Mouse (Mus musculus): ENCODE data around the gene Rexo1. TPM values are rescaled to one million over a fixed set of nuclear protein-coding genes. Genes with fewer than 3 reads are reported as not detected.

Rexo1 gene
- total RNA-seq, 1 experiment, result 27.4 TPM

DNA sequence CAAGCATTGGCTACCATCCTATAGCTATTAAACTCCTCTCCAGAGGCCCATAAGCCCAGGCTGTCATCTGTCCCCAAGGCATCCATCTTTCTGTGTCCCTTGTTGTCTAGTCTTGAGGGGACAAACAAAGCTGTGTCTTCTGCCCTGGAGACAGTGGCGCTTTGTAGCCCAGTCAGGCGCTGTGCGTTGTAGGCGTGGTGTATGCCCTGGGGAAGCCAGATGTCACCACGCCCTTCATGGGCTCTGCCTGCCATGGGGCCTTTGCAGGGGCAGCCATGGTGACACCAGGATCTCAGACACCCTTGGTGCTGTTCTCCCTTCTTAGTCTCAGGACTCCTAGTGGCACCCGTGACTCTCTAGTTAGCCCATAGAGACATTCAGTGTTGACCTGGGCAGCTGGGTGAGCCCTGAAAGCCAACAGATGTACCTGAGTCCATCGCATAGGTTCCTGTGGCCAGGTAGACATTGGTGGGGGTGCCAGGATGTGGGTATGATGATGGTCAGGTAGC is 42.7 kb upstream of the Rexo1 start:
- Histone ChIP-seq H3K9ac (ENCODE audit: insufficient read depth, low read depth, low read length, poor library complexity, severe bottlenecking) (peak overlapping the region; percentile 87), H3K4me3 (ENCODE audit: insufficient read depth in 1 of 2, low read depth in 1 of 2, low read length in 2 of 2, poor library complexity in 1 of 2, severe bottlenecking in 1 of 2) (peak overlapping the region; percentile 77 to 86; a peak in 2 of 4 replicates), H3K4me1 (ENCODE audit: control insufficient read depth in 2 of 2, insufficient read depth in 2 of 2, low read length in 2 of 2, poor library complexity in 1 of 2) (peaks cover 0 to 21% of the 10 kb centered on the region in 2 experiments; a peak in 1 of 4 replicates), H3K36me3 (ENCODE audit: control insufficient read depth, insufficient read depth, low read length, poor library complexity, severe bottlenecking) (peaks cover 27% of the 10 kb centered on the region), H3K9me3 (ENCODE audit: control insufficient read depth, insufficient read depth, low read depth, low read length) (no peaks in the 10 kb centered on the region), H3K27ac (ENCODE audit: insufficient read depth, low read depth, low read length, poor library complexity, severe bottlenecking) (no peak overlapping the region)
- DNase-seq (ENCODE audit: low read depth, low spot score), result no peak
- no peak for TF ChIP-seq ZNF384 (IDR thresholded peaks at IDR 0.05; ENCODE audit: low read depth, low read length)
- no peak for TF ChIP-seq MAFK (IDR thresholded peaks at IDR 0.05; ENCODE audit: insufficient read depth, low read depth, low read length)
- in situ Hi-C loops (cut with MboI; ENCODE audit: low sequenced_read_pairs in 2 of 2, unreplicated experiment in 2 of 2), result no loop called here

- Histone ChIP-seq H3K9me3 (ENCODE audit: control insufficient read depth, insufficient read depth, low read depth, low read length) (no peaks in the 10 kb centered on the region), H3K4me1 (ENCODE audit: control insufficient read depth in 2 of 2, insufficient read depth in 2 of 2, low read length in 2 of 2, poor library complexity in 1 of 2) (peaks cover 0 to 19% of the 10 kb centered on the region in 2 experiments; a peak in 1 of 4 replicates), H3K36me3 (ENCODE audit: control insufficient read depth, insufficient read depth, low read length, poor library complexity, severe bottlenecking) (peaks cover 22% of the 10 kb centered on the region), H3K27ac (ENCODE audit: insufficient read depth, low read depth, low read length, poor library complexity, severe bottlenecking) (peak overlapping the region; percentile 68; the same call in 1 of the 2 replicates), H3K9ac (ENCODE audit: insufficient read depth, low read depth, low read length, poor library complexity, severe bottlenecking) (peak overlapping the region; percentile 87), H3K4me3 (ENCODE audit: insufficient read depth in 1 of 2, low read depth in 1 of 2, low read length in 2 of 2, poor library complexity in 1 of 2, severe bottlenecking in 1 of 2) (peak overlapping the region; percentile 77 to 86)
- no peak for TF ChIP-seq ZNF384 (IDR thresholded peaks at IDR 0.05; ENCODE audit: low read depth, low read length)
- TF ChIP-seq CHD2 (IDR thresholded peaks at IDR 0.05; ENCODE audit: low read depth, low read length), result no peak
- TF ChIP-seq MAFK (IDR thresholded peaks at IDR 0.05; ENCODE audit: insufficient read depth, low read depth, low read length), result no peak
- TF ChIP-seq HCFC1 (IDR thresholded peaks at IDR 0.05; ENCODE audit: borderline replicate concordance, insufficient read depth, low read length), result no peak
- TF ChIP-seq ZC3H11A (IDR thresholded peaks at IDR 0.05; ENCODE audit: borderline replicate concordance, low read depth, low read length), result no peak
- no peak for DNase-seq (ENCODE audit: low read depth, low spot score)
- in situ Hi-C loops (cut with MboI; ENCODE audit: low sequenced_read_pairs in 2 of 2, unreplicated experiment in 2 of 2), result no loop called here
These were observed 42.0 kb upstream of the Rexo1 start for GRCm38 (mm10) chr10:80603364-80603763.

DNA sequence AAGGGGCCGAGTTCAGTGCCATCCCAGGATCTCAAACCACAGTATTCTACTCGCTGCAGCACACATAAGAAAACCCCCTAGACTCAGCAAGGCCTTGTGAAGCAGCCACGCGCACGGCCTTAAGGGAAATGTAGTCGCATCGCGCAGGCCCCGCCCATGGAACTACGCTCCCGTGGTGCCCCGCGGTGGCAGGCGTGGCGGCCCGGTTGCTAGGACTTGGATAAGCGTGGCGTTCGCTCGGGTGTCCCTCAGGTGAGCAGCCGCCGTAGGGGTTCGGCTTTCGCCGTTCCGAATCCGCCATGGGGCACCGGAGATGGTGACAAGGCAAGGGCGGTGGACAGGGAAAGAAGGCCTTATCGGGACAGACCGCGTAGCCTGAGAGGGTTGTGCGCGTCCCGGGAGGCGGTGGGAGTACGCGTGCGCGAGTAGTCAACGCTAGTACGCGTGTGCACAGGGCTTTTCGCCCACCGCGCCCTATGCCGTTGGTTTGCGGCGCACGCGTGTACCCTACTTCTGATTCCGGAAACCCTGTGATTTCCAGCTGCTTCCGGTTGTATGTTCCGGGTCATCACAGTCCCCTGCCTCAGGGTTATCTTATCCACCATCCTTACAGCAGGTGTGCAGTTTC is 41.5 kb upstream of the Rexo1 start, which contains the start of the genes Scamp4 and Adat3:
TSS of gene Scamp4 (plus strand) at position 175 of the 628 bp plus-strand sequence.
TSS of gene Adat3 (plus strand) at position 183 of the 628 bp plus-strand sequence.
- H3K9me3 ChIP-seq (ENCODE audit: control insufficient read depth, insufficient read depth, low read depth, low read length), result no peaks in the 10 kb centered on the region
- peaks cover 17% of the 10 kb centered on the region for H3K36me3 ChIP-seq (ENCODE audit: control insufficient read depth, insufficient read depth, low read length, poor library complexity, severe bottlenecking)
- DNase-seq (ENCODE audit: low read depth, low spot score), result peak; percentile 93
- peak within 1 kb of the TSS; percentile 77 to 86 for H3K4me3 ChIP-seq (ENCODE audit: insufficient read depth in 1 of 2, low read depth in 1 of 2, low read length in 2 of 2, poor library complexity in 1 of 2, severe bottlenecking in 1 of 2)
- peak within 1 kb of the TSS; percentile 87 for H3K9ac ChIP-seq (ENCODE audit: insufficient read depth, low read depth, low read length, poor library complexity, severe bottlenecking)
- H3K4me1 ChIP-seq (ENCODE audit: control insufficient read depth in 2 of 2, insufficient read depth in 2 of 2, low read length in 2 of 2, poor library complexity in 1 of 2), result peaks cover 0 to 19% of the 10 kb centered on the region in 2 experiments; a peak in 1 of 4 replicates
- TF ChIP-seq MAFK (IDR thresholded peaks at IDR 0.05; ENCODE audit: insufficient read depth, low read depth, low read length) (peak; percentile 28; the same call in 1 of the 2 replicates), HCFC1 (IDR thresholded peaks at IDR 0.05; ENCODE audit: borderline replicate concordance, insufficient read depth, low read length) (peak; percentile 83), ZC3H11A (IDR thresholded peaks at IDR 0.05; ENCODE audit: borderline replicate concordance, low read depth, low read length) (no peak), ZNF384 (IDR thresholded peaks at IDR 0.05; ENCODE audit: low read depth, low read length) (no peak), CHD2 (IDR thresholded peaks at IDR 0.05; ENCODE audit: low read depth, low read length) (no peak)
- in situ Hi-C loops (cut with MboI; ENCODE audit: low sequenced_read_pairs in 2 of 2, unreplicated experiment in 2 of 2), result no loop called here
- H3K27ac ChIP-seq (ENCODE audit: insufficient read depth, low read depth, low read length, poor library complexity, severe bottlenecking), result peak within 1 kb of the TSS; percentile 68

DNA sequence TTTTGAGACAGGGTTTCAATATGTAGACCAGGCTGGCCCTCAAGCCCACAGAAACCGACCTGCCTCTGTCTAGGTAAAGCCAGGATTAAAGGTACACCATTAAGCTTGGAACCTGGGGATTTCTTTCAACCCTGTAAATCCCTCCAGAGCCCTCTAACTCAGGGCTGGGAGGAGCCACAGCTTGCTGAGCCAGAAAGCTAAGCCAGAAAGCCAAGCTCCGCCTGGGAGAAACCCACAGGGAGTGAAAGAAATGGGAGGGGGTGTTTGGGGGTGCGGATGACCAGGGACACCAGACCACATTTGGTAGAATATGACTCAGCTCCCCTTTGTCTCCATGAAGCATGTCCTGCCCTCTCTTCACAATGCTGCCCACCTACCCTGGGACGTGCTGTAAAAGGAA is 35.0 kb upstream of the Rexo1 start:
- H3K4me3 ChIP-seq (ENCODE audit: insufficient read depth in 1 of 2, low read depth in 1 of 2, low read length in 2 of 2, poor library complexity in 1 of 2, severe bottlenecking in 1 of 2), result no peak overlapping the region
- peak overlapping the region; percentile 28; the same call in 1 of the 2 replicates for H3K9ac ChIP-seq (ENCODE audit: insufficient read depth, low read depth, low read length, poor library complexity, severe bottlenecking)
- TF ChIP-seq ZC3H11A (IDR thresholded peaks at IDR 0.05; ENCODE audit: borderline replicate concordance, low read depth, low read length) (no peak), MAFK (IDR thresholded peaks at IDR 0.05; ENCODE audit: insufficient read depth, low read depth, low read length) (no peak), HCFC1 (IDR thresholded peaks at IDR 0.05; ENCODE audit: borderline replicate concordance, insufficient read depth, low read length) (no peak)
- no peaks in the 10 kb centered on the region for H3K9me3 ChIP-seq (ENCODE audit: control insufficient read depth, insufficient read depth, low read depth, low read length)
- peaks cover 0 to 5% of the 10 kb centered on the region in 2 experiments; a peak in 2 of 4 replicates for H3K4me1 ChIP-seq (ENCODE audit: control insufficient read depth in 2 of 2, insufficient read depth in 2 of 2, low read length in 2 of 2, poor library complexity in 1 of 2)
- in situ Hi-C loops (cut with MboI; ENCODE audit: low sequenced_read_pairs in 2 of 2, unreplicated experiment in 2 of 2), result no loop called here
- no peak for DNase-seq (ENCODE audit: low read depth, low spot score)
- no peaks in the 10 kb centered on the region for H3K36me3 ChIP-seq (ENCODE audit: control insufficient read depth, insufficient read depth, low read length, poor library complexity, severe bottlenecking)
- H3K27ac ChIP-seq (ENCODE audit: insufficient read depth, low read depth, low read length, poor library complexity, severe bottlenecking), result no peak overlapping the region
